Mouse (Mus musculus): ENCODE measurements around the gene Setd1a.

Setd1a gene

GRCm38 (mm10) chr7:127800435-127801009 lies 24.1 kb downstream of the Setd1a start, which contains the start of gene Hsd3b7:
Hsd3b7 (plus strand) TSS chr7:127800604.
- DNase-seq = peak; percentile 53 to 59

- DNase-seq = no peak
Observed at GRCm38 (mm10) chr7:127801010-127801621, 24.6 kb downstream of the Setd1a start.

GRCm38 (mm10) chr7:127802313-127802712 lies 25.8 kb downstream of the Setd1a start:
- DNase-seq = no peak

GRCm38 (mm10) chr7:127808821-127809220 lies 32.4 kb downstream of the Setd1a start:
- DNase-seq = no peak

- no peak for DNase-seq
Observed at GRCm38 (mm10) chr7:127809846-127810245, 33.4 kb downstream of the Setd1a start.

- DNase-seq = no peak
Observed at GRCm38 (mm10) chr7:127810650-127811049, 34.2 kb downstream of the Setd1a start.

GRCm38 (mm10) chr7:127811240-127811639 lies 34.8 kb downstream of the Setd1a start:
- DNase-seq = no peak

GRCm38 (mm10) chr7:127812292-127812691 lies 35.8 kb downstream of the Setd1a start:
- no peak for DNase-seq

GRCm38 (mm10) chr7:127813821-127814220 lies 37.4 kb downstream of the Setd1a start:
- no peak for DNase-seq

- DNase-seq = no peak
Observed at GRCm38 (mm10) chr7:127814241-127814921, 37.9 kb downstream of the Setd1a start.

- DNase-seq = no peak
Observed at GRCm38 (mm10) chr7:127815116-127815665, 38.7 kb downstream of the Setd1a start.

- DNase-seq = peak; percentile 35 to 38
Observed at GRCm38 (mm10) chr7:127815954-127816821, 39.7 kb downstream of the Setd1a start.

- no peak for DNase-seq
Observed at GRCm38 (mm10) chr7:127817053-127817452, 40.6 kb downstream of the Setd1a start.

GRCm38 (mm10) chr7:127817776-127818175 lies 41.3 kb downstream of the Setd1a start:
- DNase-seq = no peak

GRCm38 (mm10) chr7:127820836-127821509 lies 44.5 kb downstream of the Setd1a start:
- no peak for DNase-seq

- DNase-seq = no peak
Observed at GRCm38 (mm10) chr7:127822494-127822893, 46.0 kb downstream of the Setd1a start.

- DNase-seq = no peak
Observed at GRCm38 (mm10) chr7:127823236-127824171, 47.0 kb downstream of the Setd1a start.

GRCm38 (mm10) chr7:127824176-127824871 lies 47.9 kb downstream of the Setd1a start, which contains the start of the genes Stx4a and Stx1b:
Stx4a (plus strand) TSS chr7:127824294.
Stx1b (minus strand) TSS chr7:127824549.
- no peak for DNase-seq

GRCm38 (mm10) chr7:127835550-127835949 lies 59.1 kb downstream of the Setd1a start:
- DNase-seq = no peak

GRCm38 (mm10) chr7:127837473-127837872 lies 61.0 kb downstream of the Setd1a start:
- no peak for DNase-seq
